Mouse (Mus musculus): ENCODE results near the gene Cacna1a.

DNA sequence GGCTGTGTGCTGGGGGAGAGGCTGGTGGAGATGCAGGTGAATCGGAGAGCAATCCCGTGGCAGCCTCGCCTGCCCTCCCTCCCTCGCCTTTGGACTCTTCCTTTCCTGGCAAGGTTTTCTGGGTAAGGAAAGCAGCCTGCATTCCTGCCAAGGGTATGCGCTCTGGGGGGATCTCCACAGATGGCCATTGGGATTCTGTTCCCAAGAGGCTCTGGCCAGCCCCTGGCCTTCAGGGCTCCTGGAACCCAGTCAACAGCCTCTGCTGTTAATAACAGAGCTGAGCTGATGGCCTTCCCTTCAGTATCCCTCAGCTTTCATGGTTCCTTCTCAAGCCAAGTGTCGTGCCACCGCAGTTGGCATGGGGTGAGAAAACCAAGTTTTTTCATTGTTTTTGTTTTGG is 51.6 kb downstream of the Cacna1a start:
- TF ChIP-seq CTCF (IDR thresholded peaks at IDR 0.05; ENCODE audit: borderline replicate concordance, extremely low read depth, insufficient read depth, insufficient read length) (no peak), POLR2A (IDR thresholded peaks at IDR 0.05; ENCODE audit: borderline replicate concordance, extremely low read depth, insufficient read depth, insufficient read length, poor library complexity, severe bottlenecking) (no peak)
